Mouse (Mus musculus): ENCODE data around the gene Phkg2. TPM values are rescaled to one million over a fixed set of nuclear protein-coding genes. Genes with fewer than 3 reads are reported as not detected.

Phkg2 gene
- polyA plus RNA-seq (2011; ENCODE audit: insufficient read length, low read depth, missing spikeins): 29.6 and 31.2 TPM in 2 replicates

- Histone ChIP-seq H3K27ac (ENCODE audit: insufficient read depth, low read length) (peak within 1 kb of the TSS; percentile 45), H3K4me3 (ENCODE audit: insufficient read depth, low read length) (peak within 1 kb of the TSS; percentile 84), H3K4me1 (ENCODE audit: control insufficient read depth, insufficient read depth, low read length) (no peaks in the 10 kb centered on the region)
- TF ChIP-seq POLR2A (IDR thresholded peaks at IDR 0.05; ENCODE audit: low read depth, low read length) (peak; percentile 84), CTCF (IDR thresholded peaks at IDR 0.05; ENCODE audit: borderline replicate concordance, insufficient read depth, low read length) (no peak)
These were observed at the start of gene Phkg2 for GRCm38 (mm10) chr7:127572895-127573471. Gene Phkg2 (plus strand): TSS chr7:127573340.

- Histone ChIP-seq H3K4me3 (ENCODE audit: insufficient read depth, low read length) (no peak overlapping the region), H3K27ac (ENCODE audit: insufficient read depth, low read length) (no peak overlapping the region), H3K4me1 (ENCODE audit: control insufficient read depth, insufficient read depth, low read length) (peaks cover 4% of the 10 kb centered on the region)
- TF ChIP-seq POLR2A (IDR thresholded peaks at IDR 0.05; ENCODE audit: low read depth, low read length) (no peak), CTCF (IDR thresholded peaks at IDR 0.05; ENCODE audit: borderline replicate concordance, insufficient read depth, low read length) (no peak)
These were observed 31.5 kb upstream of the Phkg2 start for GRCm38 (mm10) chr7:127541671-127542070.

- Histone ChIP-seq H3K4me3 (ENCODE audit: insufficient read depth, low read length) (no peak overlapping the region), H3K27ac (ENCODE audit: insufficient read depth, low read length) (no peak overlapping the region), H3K4me1 (ENCODE audit: control insufficient read depth, insufficient read depth, low read length) (peaks cover 4% of the 10 kb centered on the region)
- TF ChIP-seq POLR2A (IDR thresholded peaks at IDR 0.05; ENCODE audit: low read depth, low read length): no peak
- no peak for TF ChIP-seq CTCF (IDR thresholded peaks at IDR 0.05; ENCODE audit: borderline replicate concordance, insufficient read depth, low read length)
These were observed 23.9 kb upstream of the Phkg2 start for GRCm38 (mm10) chr7:127549116-127549835.

GRCm38 (mm10) chr7:127551558-127551957 is 21.6 kb upstream of the Phkg2 start:
- H3K4me1 ChIP-seq (ENCODE audit: control insufficient read depth, insufficient read depth, low read length): no peaks in the 10 kb centered on the region; the same call in 1 of the 2 replicates
- TF ChIP-seq CTCF (IDR thresholded peaks at IDR 0.05; ENCODE audit: borderline replicate concordance, insufficient read depth, low read length) (no peak), POLR2A (IDR thresholded peaks at IDR 0.05; ENCODE audit: low read depth, low read length) (no peak)
- no peak overlapping the region for H3K4me3 ChIP-seq (ENCODE audit: insufficient read depth, low read length)
- H3K27ac ChIP-seq (ENCODE audit: insufficient read depth, low read length): no peak overlapping the region

- Histone ChIP-seq H3K27ac (ENCODE audit: insufficient read depth, low read length) (no peak overlapping the region), H3K4me1 (ENCODE audit: control insufficient read depth, insufficient read depth, low read length) (peaks cover 4% of the 10 kb centered on the region; the same call in 1 of the 2 replicates), H3K4me3 (ENCODE audit: insufficient read depth, low read length) (no peak overlapping the region)
- TF ChIP-seq POLR2A (IDR thresholded peaks at IDR 0.05; ENCODE audit: low read depth, low read length): no peak
- no peak for TF ChIP-seq CTCF (IDR thresholded peaks at IDR 0.05; ENCODE audit: borderline replicate concordance, insufficient read depth, low read length)
These were observed 12.6 kb upstream of the Phkg2 start for GRCm38 (mm10) chr7:127560580-127560979.

- Histone ChIP-seq H3K4me3 (ENCODE audit: insufficient read depth, low read length) (no peak within 1 kb of the TSS), H3K27ac (ENCODE audit: insufficient read depth, low read length) (no peak within 1 kb of the TSS), H3K4me1 (ENCODE audit: control insufficient read depth, insufficient read depth, low read length) (peaks cover 4% of the 10 kb centered on the region; the same call in 1 of the 2 replicates)
- TF ChIP-seq CTCF (IDR thresholded peaks at IDR 0.05; ENCODE audit: borderline replicate concordance, insufficient read depth, low read length): no peak
- TF ChIP-seq POLR2A (IDR thresholded peaks at IDR 0.05; ENCODE audit: low read depth, low read length): no peak
These were observed 11.7 kb upstream of the Phkg2 start, which contains the start of gene Tmem265 for GRCm38 (mm10) chr7:127561340-127561858. Gene Tmem265 (plus strand): TSS chr7:127561390.

- peak overlapping the region; percentile 75 for H3K27ac ChIP-seq (ENCODE audit: insufficient read depth, low read length)
These were observed 8.6 kb upstream of the Phkg2 start for GRCm38 (mm10) chr7:127564381-127565150.

GRCm38 (mm10) chr7:127573503-127574008 is 416 bp downstream of the Phkg2 start:
- Histone ChIP-seq H3K4me3 (ENCODE audit: insufficient read depth, low read length) (peak overlapping the region; percentile 84), H3K4me1 (ENCODE audit: control insufficient read depth, insufficient read depth, low read length) (no peaks in the 10 kb centered on the region), H3K27ac (ENCODE audit: insufficient read depth, low read length) (no peak overlapping the region)
- no peak for TF ChIP-seq CTCF (IDR thresholded peaks at IDR 0.05; ENCODE audit: borderline replicate concordance, insufficient read depth, low read length)
- TF ChIP-seq POLR2A (IDR thresholded peaks at IDR 0.05; ENCODE audit: low read depth, low read length): no peak

More at GRCm38 (mm10) chr7:127564381-127565150, 8.6 kb upstream of the Phkg2 start:
- no peak overlapping the region for H3K4me3 ChIP-seq (ENCODE audit: insufficient read depth, low read length)
- TF ChIP-seq POLR2A (IDR thresholded peaks at IDR 0.05; ENCODE audit: low read depth, low read length): no peak
- TF ChIP-seq CTCF (IDR thresholded peaks at IDR 0.05; ENCODE audit: borderline replicate concordance, insufficient read depth, low read length): no peak
- H3K4me1 ChIP-seq (ENCODE audit: control insufficient read depth, insufficient read depth, low read length): peaks cover 4% of the 10 kb centered on the region; the same call in 1 of the 2 replicates

- TF ChIP-seq CTCF (IDR thresholded peaks at IDR 0.05; ENCODE audit: borderline replicate concordance, insufficient read depth, low read length): no peak
- no peak for TF ChIP-seq POLR2A (IDR thresholded peaks at IDR 0.05; ENCODE audit: low read depth, low read length)
- H3K4me3 ChIP-seq (ENCODE audit: insufficient read depth, low read length): peak overlapping the region; percentile 84
- H3K4me1 ChIP-seq (ENCODE audit: control insufficient read depth, insufficient read depth, low read length): no peaks in the 10 kb centered on the region
- no peak overlapping the region for H3K27ac ChIP-seq (ENCODE audit: insufficient read depth, low read length)
These were observed 975 bp downstream of the Phkg2 start for GRCm38 (mm10) chr7:127574115-127574514.
